Mouse (Mus musculus) inflammation-experienced regulatory T-cells, adult 6 months (primary cell): ENCODE results near the gene Bcl11b. TPM values are rescaled to one million over a fixed set of nuclear protein-coding genes. Genes with fewer than 3 reads are reported as not detected.

Experiments used
- ATAC-seq: one replicate; pipeline ENCODE4 v1.8.0; 2017
- polyA plus RNA-seq, 3 experiments: library from polyadenylated mRNA; unstranded; fragments of 100-300 nt; shearing (Covaris generic); gene quantifications; one replicate each; pipeline ENCODE4 v1.2.1; 2017

Bcl11b gene
- polyA plus RNA-seq, 3 experiments from 2014 or later: 26.0 to 46.3 (median 40.8) TPM

DNA sequence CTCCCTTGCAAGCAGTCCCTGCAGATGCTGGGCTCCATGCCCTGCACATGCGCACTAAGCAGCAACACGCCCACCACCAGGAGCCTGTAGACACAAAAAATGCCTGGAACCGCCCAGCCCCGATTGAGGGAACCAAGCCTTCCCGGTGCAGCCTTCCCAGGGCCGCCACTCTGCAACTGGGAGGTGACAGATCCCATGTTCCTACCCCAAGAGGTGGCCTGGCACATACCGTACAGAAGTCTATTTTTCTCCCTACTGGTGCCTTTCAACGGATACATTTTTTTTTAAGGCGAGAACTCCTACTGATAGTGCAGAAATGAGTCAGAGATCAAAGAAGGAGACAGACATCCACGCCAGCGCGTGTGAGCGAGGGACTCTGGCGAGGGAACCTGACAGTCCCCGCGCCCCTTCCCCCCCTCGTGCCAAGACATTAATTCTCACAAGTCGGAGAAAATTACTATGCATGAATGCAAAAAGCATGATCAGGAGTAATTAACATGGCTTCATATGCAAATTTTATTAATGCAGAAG lies 33.5 kb downstream of the Bcl11b start:
- ATAC-seq: peak; percentile 22

DNA sequence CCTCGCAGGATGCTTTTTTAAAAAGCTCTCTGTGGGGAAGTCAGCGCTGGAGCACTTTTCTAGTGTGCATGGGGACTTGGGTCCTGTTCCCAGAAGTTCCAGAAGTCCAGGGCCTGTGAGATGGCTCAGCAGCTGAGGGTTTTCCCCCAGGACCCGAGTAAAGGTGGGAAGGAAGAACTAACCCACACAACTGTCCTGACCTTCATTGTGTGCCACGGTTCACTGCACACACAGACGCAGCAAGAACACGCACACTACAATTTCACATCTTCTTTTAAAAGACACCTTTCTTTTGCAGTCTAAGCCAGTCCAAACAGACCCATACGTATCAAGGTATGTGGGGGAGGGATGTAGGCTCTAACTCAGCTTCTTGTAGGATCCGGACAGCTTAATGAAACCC lies 34.3 kb downstream of the Bcl11b start:
- ATAC-seq: no peak

DNA sequence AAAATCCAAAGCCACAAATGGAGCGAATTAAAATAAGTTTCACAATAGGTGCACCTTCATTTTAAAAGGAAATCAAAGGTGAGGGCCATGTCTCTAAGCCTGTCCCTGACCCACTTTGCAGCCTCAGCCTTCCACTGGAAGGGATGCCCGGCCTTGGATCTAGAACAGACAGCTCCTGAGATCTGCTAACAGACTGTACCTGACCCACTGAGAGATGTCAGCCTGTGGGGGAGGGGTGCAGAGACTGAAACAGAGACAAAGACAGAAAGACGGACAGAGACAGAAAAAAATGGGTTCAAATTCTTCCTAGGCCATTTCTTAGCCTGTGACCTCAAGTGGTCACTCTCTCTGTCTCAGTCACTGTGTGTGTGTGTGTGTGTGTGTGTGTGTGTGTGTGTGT lies 35.1 kb downstream of the Bcl11b start:
- ATAC-seq: no peak

DNA sequence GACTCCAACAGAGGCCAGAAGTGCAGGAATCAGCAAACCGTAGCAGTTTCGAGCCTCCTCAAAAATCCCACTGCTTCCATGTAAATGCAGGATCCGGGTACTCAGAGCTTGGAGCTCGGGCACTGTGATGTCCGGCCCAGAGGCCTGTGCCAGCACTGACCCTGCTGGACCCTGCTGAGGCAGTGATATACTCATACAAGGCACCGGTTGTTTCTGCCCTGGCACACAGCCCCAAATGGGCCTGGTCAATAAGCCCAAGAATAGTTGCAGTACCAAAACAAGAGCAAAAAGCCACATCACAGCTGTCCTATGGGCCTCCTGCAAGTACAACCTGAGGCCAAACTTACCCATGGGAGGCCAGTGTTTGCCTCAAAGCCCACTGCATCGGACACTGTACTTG lies 36.4 kb downstream of the Bcl11b start:
- no peak for ATAC-seq

DNA sequence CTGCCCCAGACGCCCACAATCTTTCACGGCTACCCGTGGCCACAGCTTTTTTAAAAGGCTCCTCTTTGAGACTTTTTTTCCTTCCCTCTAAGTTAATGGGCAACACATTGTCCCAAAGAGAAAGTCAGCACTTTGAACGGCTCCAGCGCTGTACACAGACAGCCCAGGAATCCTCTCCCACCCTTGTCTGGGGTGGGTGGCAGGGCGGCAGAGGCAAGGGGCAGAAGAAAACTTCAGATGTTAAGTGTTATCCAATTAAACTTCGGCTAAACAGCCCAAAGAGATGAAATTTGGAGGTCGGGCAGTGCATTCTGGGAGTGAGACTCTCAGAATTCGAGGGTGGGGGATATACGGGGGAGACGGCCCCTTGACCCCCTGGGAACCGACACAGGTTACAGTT lies 38.3 kb downstream of the Bcl11b start:
- no peak for ATAC-seq

DNA sequence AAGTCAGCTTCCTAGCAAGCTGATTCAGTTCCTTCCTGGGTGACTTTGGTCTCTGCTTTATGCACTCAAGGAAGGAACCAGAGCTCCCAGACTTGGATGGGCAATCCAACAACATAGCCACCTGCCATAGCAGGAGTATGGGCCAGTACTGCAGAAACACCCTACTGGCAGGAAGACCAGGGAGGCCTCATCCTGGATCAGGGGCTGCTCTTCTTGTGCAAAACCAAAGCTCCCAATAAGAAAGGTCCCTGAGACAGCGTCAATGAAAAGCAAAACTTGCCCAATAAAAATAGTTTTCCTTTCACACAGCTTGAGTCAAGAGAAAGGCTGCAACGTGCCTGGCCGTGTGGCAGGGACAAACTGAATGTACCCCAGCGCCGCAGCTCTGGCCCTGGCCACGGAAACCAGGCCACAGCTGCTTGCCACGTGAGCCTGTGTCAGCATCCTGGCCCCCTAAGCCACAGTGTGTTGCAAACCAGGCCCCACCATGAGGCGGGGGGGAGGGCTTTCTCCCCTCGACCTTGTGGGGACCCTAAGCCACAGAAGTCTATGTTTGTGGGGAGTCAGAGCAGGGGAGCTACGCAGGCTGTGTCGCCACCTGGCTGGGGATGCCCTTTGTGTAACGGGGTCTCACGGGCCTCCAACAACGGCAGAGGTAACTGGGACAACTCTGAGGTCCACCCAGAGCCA lies 38.9 kb downstream of the Bcl11b start:
- peak; percentile 0 for ATAC-seq

DNA sequence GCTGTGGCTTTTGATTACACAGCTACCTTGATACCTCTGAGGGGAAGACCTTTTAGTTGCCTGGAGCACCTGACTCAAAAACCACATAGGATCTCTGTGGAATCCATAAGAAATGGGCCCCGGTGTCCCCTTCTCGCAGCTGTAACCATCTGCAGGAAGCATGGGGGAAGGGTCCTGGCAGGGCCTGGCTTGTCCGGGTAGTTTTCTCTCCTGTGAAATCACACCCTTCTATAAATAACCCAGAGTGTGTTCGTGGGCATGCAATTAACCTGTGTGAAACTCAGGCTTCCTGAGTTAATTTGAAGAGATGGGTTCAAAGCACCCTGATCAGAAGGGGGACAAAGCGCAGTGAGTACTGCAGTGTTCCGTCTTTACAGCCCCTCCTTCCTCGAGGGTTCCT lies 40.5 kb downstream of the Bcl11b start:
- peak; percentile 7 for ATAC-seq

DNA sequence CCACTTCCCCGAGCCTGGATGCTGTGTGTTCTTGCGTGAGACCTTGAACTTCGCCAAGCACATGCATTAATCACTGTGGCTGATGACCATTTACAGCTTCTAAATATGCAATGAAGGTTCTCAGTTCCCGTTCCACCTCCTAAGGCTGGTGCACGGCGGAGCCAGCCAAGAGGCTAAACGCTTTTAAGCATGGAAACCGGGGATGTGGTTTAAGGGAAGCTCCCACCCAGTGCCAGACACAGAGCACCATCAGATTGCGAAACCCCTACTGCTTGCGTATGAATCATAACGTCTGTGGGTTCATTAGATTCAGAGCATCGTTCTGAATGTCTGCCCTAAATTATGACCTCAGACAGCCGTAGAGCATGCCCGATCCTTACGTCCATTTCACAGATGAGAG lies 41.6 kb downstream of the Bcl11b start:
- ATAC-seq: peak; percentile 27

DNA sequence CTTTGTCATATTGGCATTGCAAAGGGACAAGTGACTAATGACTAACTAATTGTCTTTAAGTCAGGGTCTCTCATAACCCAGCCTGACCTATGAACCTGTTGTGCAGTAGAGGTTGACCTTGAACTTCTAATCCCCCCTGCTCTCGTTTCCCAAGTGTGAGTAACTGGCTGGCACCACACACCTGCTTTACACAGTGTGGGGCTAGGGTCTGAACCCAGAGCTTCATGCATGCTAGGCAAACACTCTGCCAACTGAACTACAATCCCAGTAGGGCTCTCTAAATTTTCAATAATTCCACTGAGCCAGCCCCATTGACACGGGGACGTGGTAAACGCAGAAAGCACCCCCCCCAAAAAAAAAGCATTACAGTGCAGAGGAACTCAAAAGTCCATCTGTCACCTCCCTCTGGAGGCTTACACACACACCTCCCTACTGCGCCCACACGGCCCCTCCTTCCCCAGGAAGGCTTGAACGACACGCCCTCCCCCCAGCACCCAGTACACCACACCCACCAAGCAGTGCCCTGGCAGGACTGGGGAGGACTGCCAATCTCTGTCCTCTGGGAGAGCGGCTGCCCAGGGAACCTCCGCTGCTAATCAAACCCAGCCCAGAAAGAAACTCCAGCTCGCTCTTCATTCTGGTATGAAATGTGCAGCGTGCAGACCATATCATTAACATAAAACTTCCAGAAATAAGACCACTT lies 42.5 kb downstream of the Bcl11b start:
- peak; percentile 64 for ATAC-seq

DNA sequence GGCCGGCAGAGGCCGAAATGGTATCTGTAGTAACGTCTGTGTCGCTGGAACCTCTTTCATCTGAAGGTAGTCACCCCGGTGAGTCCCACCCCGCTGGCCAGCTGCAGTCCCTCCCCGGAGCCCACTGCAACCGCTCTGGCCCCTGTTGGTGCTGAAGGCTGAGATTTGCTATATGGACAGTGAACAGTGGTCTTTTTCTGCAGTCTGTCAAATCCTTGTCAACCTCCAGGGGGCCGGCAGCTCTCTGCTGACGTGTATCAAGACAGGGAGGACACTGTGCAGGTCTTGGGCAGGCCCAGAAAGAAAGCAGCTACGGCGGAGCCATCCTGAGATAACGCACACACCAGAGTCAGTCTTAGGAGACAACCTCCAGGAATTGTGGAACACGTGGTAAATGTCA lies 43.0 kb downstream of the Bcl11b start:
- ATAC-seq: no peak

DNA sequence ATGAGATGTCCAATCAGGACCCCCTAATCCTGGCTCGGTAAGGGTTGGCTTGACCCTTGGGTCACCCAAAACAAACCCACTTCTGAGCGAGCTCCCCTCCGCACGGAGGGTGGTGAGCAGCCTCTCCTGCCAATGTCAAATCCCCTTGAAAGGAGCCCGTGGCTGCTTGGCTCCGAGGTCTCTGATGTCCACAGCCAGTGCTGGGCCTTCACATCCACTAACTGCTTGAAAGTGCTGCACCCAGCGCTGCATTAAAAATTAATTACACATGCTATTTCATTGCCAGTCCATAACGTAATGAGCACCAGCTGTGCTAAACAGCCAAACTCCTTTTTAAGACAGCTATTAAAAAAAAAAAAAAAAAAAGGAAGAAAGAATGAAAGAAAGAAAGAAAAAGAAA lies 43.5 kb downstream of the Bcl11b start:
- ATAC-seq: no peak

DNA sequence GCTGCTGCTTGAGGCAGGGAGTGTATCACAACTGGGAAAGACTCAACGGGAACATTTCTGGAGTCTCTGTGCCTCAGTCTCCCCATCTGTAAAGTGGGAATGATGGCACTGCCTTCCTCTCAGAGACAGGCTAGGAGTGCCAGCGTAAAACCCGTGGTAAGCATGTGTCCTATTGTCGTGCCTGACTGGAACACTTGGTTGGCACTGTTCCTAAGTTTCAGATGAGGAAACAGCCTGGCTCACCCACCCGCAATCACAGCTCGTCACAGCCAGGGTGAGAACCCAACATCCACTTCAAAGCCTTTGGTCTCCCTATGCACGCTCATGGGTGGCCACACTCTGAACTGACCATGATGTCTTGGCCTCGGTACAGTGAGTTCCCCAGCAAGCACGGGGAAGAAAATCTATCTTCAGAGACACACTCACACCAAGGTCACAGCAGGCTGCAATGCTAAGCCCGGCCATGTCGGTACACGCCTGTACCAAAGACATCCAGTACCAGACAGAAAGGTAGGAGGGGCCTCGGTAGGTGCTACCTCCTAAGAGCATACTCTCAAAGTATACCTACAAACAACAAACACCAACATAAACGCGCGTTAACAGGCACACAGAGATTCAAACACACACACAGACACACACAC lies 50.2 kb downstream of the Bcl11b start:
- peak; percentile 57 for ATAC-seq

DNA sequence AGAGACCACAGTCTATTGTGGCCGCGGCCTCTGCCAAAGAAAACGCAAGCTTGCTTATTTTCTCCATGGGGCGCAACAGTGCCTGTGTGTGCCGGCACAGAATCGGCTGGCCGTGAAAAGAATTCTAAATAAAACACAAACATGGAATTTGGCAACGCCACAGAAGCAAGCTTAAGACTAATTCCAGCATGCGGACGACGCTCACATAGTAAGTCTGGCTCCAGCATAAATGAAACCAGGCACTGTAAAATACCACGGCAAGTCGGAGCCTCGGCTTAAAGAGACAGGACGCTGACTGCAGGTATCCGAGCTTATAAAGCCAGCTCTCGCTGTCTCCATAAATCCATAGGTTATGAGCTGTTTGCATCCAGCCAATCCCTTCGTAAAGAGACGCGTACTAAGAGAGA lies 51.1 kb downstream of the Bcl11b start:
- no peak for ATAC-seq

DNA sequence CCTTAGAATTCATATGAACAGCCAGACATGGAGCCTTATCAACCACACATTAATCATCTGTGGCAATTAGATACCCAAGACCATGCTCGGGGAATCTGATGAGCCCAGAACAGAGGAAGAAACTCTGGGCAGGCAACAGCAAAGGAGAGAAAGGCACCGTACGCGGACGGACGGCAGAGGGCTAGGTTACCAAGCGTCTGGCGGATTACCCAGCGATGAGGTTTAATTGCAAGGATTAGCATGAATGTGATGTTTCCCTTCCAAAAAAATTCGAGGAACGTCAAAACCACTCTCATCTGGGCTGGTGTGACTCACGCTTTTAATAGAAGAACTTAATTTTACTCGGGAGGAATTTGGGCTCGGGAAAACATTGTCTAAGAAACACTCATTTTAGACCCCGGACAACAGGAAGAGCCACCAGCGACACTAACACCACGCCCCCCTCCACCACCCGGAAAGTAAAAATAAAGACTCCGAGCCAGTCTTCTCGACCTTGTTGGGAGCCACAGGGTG lies 52.7 kb downstream of the Bcl11b start:
- ATAC-seq: no peak

DNA sequence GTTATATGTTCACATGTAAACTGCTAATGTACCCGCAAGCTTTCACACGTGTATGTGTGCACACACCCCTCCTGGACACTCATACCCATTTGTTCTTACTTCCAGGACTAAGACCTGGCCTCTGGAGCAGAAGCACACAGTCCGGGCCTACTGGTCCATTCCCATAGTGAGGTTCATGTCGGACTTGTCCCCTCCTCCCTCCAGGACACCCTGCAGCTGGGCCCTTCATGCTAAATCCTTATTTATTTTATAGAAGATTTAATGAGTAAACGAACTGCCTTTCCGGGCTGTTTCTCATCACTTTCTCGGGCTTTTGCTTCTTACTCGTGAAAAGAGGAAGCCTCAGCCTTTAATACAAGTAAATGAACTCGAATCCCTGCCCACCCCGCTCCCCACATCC lies 54.0 kb downstream of the Bcl11b start:
- ATAC-seq: no peak

DNA sequence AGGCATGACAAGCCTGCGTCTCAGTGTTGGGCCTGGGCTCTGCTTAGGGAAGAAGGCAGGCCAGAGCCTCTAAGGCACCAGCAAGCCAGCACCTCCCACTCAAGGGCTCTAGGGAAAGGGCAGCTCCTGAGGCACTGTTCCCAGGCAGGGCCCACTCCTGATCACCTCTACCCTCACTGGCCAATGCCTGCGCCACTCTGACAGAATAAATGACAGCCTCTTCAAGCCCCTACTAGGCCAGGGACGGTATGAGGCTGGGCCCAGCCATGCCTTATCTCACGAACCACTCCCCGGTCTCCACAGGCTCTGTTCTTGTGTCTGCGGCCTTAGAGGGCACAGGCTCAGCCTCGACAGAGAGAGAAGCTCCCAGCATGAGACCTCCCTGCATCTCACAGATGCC lies 61.3 kb downstream of the Bcl11b start:
- ATAC-seq: no peak

DNA sequence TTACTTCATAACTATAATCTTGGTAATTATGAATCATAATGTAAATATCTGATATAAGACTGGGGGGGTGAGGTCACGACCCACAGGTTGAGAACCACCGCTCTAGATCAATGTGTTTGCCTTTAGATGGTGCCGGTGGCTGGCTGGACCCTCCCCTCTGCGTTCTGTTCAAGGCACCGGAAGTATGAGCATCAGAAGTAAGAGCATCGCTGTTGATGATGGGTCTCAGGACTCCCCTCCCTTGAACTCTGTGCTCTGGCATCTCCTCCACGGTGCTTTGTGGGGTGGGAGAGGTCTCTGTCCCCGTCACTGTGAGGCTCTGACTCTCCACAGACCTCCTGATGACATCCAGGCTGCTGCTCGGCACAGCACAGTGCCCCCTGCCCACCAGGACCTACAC lies 62.6 kb downstream of the Bcl11b start:
- ATAC-seq: peak; percentile 46

DNA sequence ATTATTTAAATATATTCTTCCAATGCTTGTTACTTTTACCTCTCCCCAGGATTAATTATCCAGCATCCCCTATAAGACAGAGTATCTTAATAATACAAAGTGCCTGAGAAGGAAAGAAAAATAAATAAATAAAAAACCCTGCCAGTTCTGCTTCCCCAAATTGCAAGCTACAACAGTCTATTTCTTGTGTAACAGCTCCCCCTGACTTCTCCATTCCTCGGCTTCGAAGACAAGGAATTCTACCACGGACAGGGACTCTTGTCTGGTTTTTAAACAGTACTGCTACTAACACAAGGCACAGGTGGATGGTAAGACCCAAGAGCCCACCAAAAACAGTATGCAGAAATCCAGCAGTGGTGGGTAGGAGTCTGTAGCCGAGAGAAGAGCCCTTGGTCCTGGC lies 64.2 kb downstream of the Bcl11b start:
- no peak for ATAC-seq

DNA sequence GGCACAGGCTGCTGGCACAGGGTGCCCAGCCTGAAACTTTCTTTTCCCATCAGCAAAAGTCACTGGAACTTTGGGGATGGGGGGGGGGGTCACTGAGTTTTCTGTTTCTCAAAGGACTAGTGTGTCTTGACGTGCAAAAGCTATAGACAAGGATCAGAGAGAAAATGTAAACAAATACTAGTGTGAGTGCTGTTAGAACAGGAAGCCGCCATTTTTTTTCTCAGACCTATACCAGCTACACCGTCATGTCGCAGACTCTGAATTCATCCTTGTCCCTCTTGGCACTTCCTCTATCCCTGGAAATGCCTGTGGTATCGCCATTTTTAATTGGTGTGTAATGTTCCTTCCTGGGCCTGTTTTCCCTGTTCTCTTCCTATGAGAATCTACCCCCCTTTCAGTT lies 66.4 kb downstream of the Bcl11b start:
- ATAC-seq: peak; percentile 43

DNA sequence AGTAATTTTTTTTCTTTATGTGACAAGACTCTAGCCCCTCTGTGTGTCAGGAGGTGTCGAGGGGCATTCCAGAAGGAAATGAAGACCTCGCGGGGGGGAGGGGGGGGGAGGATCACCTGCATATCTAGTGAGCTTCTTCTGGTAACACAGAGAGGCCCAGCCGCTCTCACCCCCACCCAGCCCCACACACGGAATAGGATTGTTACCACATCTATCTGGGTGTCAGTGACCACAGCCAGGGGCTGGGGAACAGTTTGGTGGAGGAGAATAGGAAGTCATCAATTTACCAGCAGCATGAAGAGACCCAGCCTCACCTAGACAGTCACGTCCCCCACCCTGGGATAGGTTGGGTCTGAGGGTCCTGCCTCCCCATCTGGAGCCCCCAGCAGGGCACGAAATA lies 67.0 kb downstream of the Bcl11b start:
- ATAC-seq: peak; percentile 7

DNA sequence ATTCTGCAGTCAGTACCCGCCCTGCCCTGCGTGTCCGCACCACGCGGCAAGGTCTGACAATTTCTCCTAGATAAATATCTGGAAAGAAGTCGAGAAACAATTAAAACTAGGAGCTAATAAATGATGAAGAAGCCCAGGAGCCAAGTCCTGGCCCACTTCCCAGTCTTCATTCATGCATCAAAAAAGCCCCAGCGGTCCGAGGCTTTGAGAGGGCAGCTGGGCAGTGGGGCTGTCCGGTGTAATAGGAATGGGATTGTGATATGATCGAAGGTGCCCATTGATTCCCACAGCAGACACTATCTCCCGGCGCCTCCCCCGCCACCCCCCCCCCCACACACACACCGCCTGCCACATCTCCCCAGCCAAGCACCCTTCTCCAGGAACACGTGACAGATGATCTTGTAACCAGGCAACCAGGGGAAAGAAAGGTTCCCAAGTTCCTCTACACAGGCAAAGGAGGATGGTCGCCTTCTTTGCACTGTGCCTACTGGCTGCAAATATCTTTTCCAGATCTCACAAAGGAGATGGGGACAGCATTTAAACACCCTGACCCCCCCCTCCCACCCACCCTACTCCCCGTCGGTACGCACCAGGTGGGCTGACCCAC lies 68.5 kb downstream of the Bcl11b start:
- ATAC-seq: no peak

DNA sequence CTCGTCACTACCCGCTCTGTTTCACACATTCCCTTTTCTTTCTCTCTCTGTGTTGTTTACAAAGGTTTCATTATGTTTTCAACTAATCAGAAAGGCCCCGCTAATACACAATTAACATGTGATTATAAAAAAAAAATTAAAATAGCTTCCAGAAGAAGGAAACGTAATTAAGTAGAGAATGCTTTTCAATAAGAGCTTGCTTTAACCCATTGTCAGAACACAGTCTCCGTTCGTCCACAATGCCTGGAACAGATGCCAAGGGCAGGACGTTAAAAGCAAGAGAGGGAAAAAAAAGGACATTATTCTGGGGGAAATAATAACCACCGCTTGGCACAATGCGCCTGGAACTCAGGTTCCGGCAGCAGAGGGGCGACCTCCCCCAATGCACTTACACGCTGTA lies 71.3 kb downstream of the Bcl11b start:
- ATAC-seq: no peak

DNA sequence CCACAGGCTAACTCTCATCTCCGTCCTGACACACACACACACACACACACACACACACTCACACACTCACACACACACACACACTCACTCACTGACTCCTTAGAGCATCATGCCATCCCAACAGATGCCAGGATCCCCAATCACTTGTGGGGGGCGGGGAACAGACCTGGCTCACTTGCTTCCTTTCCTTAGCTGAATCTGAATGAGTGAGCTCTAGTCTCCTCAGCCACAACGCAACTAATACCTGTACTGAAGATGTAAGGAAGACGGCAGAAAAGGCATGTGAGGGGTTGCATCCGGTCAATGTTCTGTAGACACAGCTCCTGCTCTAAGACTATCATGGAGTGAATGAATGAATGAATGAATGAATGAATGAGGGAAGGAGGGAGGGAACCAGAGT lies 71.9 kb downstream of the Bcl11b start:
- ATAC-seq: peak; percentile 32
